Mouse (Mus musculus) right cerebral cortex, postnatal 25 days (tissue): Measurements from ENCODE around the gene Pdlim1.

Source experiments
- DNase-seq: peaks from one replicate; pipeline ENCODE4 v3.0.0; 2022

The Pdlim1 gene

GRCm38 (mm10) chr19:40283415-40283814, 11.8 kb upstream of the Pdlim1 start:
- DNase-seq, result no peak

GRCm38 (mm10) chr19:40278372-40279023, 6.9 kb upstream of the Pdlim1 start:
- no peak for DNase-seq

- no peak for DNase-seq
These were observed 5.9 kb upstream of the Pdlim1 start for GRCm38 (mm10) chr19:40277494-40277893.

- DNase-seq, result no peak
These were observed 4.0 kb upstream of the Pdlim1 start for GRCm38 (mm10) chr19:40275401-40276188.

GRCm38 (mm10) chr19:40272674-40273073, 1.0 kb upstream of the Pdlim1 start:
- no peak for DNase-seq

GRCm38 (mm10) chr19:40270351-40271307, 1.0 kb downstream of the Pdlim1 start:
- DNase-seq, result no peak

GRCm38 (mm10) chr19:40269526-40269925, 2.1 kb downstream of the Pdlim1 start:
- DNase-seq, result no peak

GRCm38 (mm10) chr19:40268493-40268892, 3.1 kb downstream of the Pdlim1 start:
- no peak for DNase-seq

GRCm38 (mm10) chr19:40267380-40267779, 4.3 kb downstream of the Pdlim1 start:
- DNase-seq, result no peak

GRCm38 (mm10) chr19:40259485-40259884, 12.2 kb downstream of the Pdlim1 start:
- no peak for DNase-seq

- no peak for DNase-seq
These were observed 14.2 kb downstream of the Pdlim1 start for GRCm38 (mm10) chr19:40257396-40257795.

GRCm38 (mm10) chr19:40256376-40257050, 15.1 kb downstream of the Pdlim1 start:
- DNase-seq, result no peak

GRCm38 (mm10) chr19:40255561-40255960, 16.1 kb downstream of the Pdlim1 start:
- no peak for DNase-seq

GRCm38 (mm10) chr19:40254741-40255140, 16.9 kb downstream of the Pdlim1 start:
- DNase-seq, result no peak

- no peak for DNase-seq
These were observed 17.9 kb downstream of the Pdlim1 start for GRCm38 (mm10) chr19:40253768-40254167.

- DNase-seq, result no peak
These were observed 20.5 kb downstream of the Pdlim1 start for GRCm38 (mm10) chr19:40251115-40251514.

- DNase-seq, result no peak
These were observed 22.3 kb downstream of the Pdlim1 start for GRCm38 (mm10) chr19:40249352-40249751.

GRCm38 (mm10) chr19:40248476-40248875, 23.2 kb downstream of the Pdlim1 start:
- DNase-seq, result no peak

GRCm38 (mm10) chr19:40247268-40247666, 24.4 kb downstream of the Pdlim1 start:
- DNase-seq, result no peak

GRCm38 (mm10) chr19:40246646-40247267, 24.9 kb downstream of the Pdlim1 start:
- DNase-seq, result no peak

GRCm38 (mm10) chr19:40240838-40241689, 30.6 kb downstream of the Pdlim1 start:
- no peak for DNase-seq
